Mouse (Mus musculus): ENCODE measurements around the gene Ccdc30.
"Not testable (repeated sequence)": the region's sequence is repeated elsewhere in the genome, so short reads cannot be mapped to it uniquely, and the experiment has no call there.

Gene Ccdc30

DNA sequence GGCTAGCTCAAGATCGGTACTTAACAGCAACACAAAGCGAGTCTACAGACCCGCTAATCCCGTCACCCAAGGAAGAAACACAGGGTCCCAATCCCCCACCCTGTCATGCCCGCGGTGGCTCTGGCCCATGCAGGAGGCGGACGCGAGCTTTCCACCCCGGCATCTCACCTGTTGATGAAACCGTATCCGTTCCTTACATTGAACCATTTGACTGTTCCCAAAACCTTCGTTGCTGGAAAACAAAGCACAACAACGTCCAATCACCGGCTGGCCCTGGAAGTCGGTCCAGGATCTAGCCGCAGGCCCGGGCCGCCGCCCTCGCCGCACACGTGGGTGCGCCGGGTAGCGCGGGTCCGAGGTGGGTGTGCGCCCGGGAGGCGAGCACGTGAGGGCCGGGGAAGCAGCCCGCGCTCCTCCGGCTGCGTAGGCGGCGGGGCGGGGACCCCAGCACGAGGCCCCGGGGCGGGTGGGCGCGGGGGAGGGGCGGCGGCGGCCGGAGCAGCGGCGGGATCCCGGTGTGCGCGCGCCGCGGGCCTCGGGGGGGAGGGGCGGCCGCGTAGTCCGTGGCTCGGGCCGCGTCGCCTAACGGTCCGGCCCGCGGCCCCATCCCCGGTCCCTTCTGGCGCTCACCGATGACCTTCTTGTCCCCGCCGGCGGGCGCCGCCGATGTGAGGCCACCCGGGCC, 121.6 kb downstream of the Ccdc30 start:
- H3K9me3 ChIP-seq (ENCODE audit: low read length) = no peaks in the 10 kb centered on the region
- H3K36me3 ChIP-seq (ENCODE audit: insufficient read depth, low read length) = peaks cover 48% of the 10 kb centered on the region
- H3K4me3 ChIP-seq (replicated peaks; ENCODE audit: low read length) = peak overlapping the region; percentile 97
- no peaks in the 10 kb centered on the region for H3K27me3 ChIP-seq (ENCODE audit: insufficient read depth, low read length)
- TF ChIP-seq NANOG (IDR thresholded peaks at IDR 0.05; ENCODE audit: borderline replicate concordance, low read length) (no peak), POU5F1 (IDR thresholded peaks at IDR 0.05; ENCODE audit: borderline replicate concordance, low read length) (no peak), CTCF (conservative IDR thresholded peaks at IDR 0.05; ENCODE audit: low read length) (no peak)
- H3K4me1 ChIP-seq (replicated peaks; ENCODE audit: low read depth, low read length) = peaks cover 60% of the 10 kb centered on the region

DNA sequence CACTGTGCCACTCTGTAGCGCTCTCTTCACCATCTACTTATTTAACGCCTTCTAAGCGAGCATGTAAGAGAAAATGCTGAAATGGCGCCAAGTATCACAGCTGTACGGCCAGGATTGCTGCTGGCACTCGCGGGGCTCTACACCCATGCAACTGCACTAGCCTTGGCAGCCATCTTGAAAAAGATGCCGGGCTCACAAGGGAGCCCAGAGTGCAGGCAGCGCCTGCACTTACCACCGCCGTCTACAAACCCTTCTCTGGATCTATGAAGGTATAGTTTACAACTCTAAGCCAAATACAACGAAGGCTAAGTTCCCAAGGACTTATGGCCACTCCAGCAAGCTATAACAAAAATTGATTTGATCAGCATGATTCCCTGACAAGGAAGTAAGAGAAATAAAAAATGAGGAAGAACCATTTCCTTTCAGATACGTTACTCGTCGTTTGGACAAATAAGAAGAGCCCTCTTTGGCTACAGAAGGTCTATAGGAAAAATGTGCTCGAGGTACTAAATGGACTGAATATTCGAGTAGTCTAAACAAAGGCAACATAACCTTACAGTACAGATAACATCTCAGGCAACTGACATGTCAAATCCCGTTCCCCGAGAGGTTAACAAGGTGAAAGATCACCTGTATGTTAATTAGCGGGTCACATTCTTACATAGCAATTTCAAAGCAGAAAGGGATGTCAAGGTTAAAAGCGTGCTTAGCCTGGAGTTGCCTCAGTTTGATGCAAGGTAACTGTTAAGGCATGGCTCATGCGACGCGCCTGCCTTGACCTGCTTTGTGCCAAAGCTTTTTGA, 122.3 kb downstream of the Ccdc30 start:
- Histone ChIP-seq H3K9me3 (ENCODE audit: low read length) (no peaks in the 10 kb centered on the region), H3K4me3 (replicated peaks; ENCODE audit: low read length) (peak overlapping the region; percentile 97), H3K27me3 (ENCODE audit: insufficient read depth, low read length) (no peaks in the 10 kb centered on the region), H3K36me3 (ENCODE audit: insufficient read depth, low read length) (peaks cover 56% of the 10 kb centered on the region), H3K4me1 (replicated peaks; ENCODE audit: low read depth, low read length) (peaks cover 67% of the 10 kb centered on the region)
- TF ChIP-seq CTCF (conservative IDR thresholded peaks at IDR 0.05; ENCODE audit: low read length) = no peak
- no peak for TF ChIP-seq POU5F1 (IDR thresholded peaks at IDR 0.05; ENCODE audit: borderline replicate concordance, low read length)
- TF ChIP-seq NANOG (IDR thresholded peaks at IDR 0.05; ENCODE audit: borderline replicate concordance, low read length) = no peak

- Histone ChIP-seq H3K4me3 (replicated peaks; ENCODE audit: low read length) (peak overlapping the region; percentile 97), H3K27me3 (ENCODE audit: insufficient read depth, low read length) (no peaks in the 10 kb centered on the region), H3K4me1 (replicated peaks; ENCODE audit: low read depth, low read length) (peaks cover 72% of the 10 kb centered on the region), H3K9me3 (ENCODE audit: low read length) (no peaks in the 10 kb centered on the region), H3K36me3 (ENCODE audit: insufficient read depth, low read length) (peaks cover 66% of the 10 kb centered on the region)
- TF ChIP-seq CTCF (conservative IDR thresholded peaks at IDR 0.05; ENCODE audit: low read length) (no peak), NANOG (IDR thresholded peaks at IDR 0.05; ENCODE audit: borderline replicate concordance, low read length) (peak; percentile 72)
Observed at GRCm38 (mm10) chr4:119291921-119292320, 123.4 kb downstream of the Ccdc30 start.

- Histone ChIP-seq H3K9me3 (ENCODE audit: low read length) (no peaks in the 10 kb centered on the region), H3K4me1 (replicated peaks; ENCODE audit: low read depth, low read length) (peaks cover 88% of the 10 kb centered on the region), H3K4me3 (replicated peaks; ENCODE audit: low read length) (no peak overlapping the region), H3K27me3 (ENCODE audit: insufficient read depth, low read length) (no peaks in the 10 kb centered on the region), H3K36me3 (ENCODE audit: insufficient read depth, low read length) (peaks cover 99% of the 10 kb centered on the region)
- TF ChIP-seq NANOG (IDR thresholded peaks at IDR 0.05; ENCODE audit: borderline replicate concordance, low read length) (no peak), CTCF (conservative IDR thresholded peaks at IDR 0.05; ENCODE audit: low read length) (no peak), POU5F1 (IDR thresholded peaks at IDR 0.05; ENCODE audit: borderline replicate concordance, low read length) (no peak)
Observed at GRCm38 (mm10) chr4:119285336-119285735, 130.0 kb downstream of the Ccdc30 start.

GRCm38 (mm10) chr4:119284861-119285260, 130.5 kb downstream of the Ccdc30 start:
- TF ChIP-seq NANOG (IDR thresholded peaks at IDR 0.05; ENCODE audit: borderline replicate concordance, low read length) (no peak), POU5F1 (IDR thresholded peaks at IDR 0.05; ENCODE audit: borderline replicate concordance, low read length) (no peak), CTCF (conservative IDR thresholded peaks at IDR 0.05; ENCODE audit: low read length) (no peak)
- peaks cover 99% of the 10 kb centered on the region for H3K36me3 ChIP-seq (ENCODE audit: insufficient read depth, low read length)
- no peaks in the 10 kb centered on the region for H3K27me3 ChIP-seq (ENCODE audit: insufficient read depth, low read length)
- no peak overlapping the region for H3K4me3 ChIP-seq (replicated peaks; ENCODE audit: low read length)
- H3K9me3 ChIP-seq (ENCODE audit: low read length) = no peaks in the 10 kb centered on the region
- H3K4me1 ChIP-seq (replicated peaks; ENCODE audit: low read depth, low read length) = peaks cover 88% of the 10 kb centered on the region

- H3K36me3 ChIP-seq (ENCODE audit: insufficient read depth, low read length) = peaks cover 98% of the 10 kb centered on the region
- H3K4me3 ChIP-seq (replicated peaks; ENCODE audit: low read length) = not testable (repeated sequence)
Observed at GRCm38 (mm10) chr4:119278784-119279183, 136.5 kb downstream of the Ccdc30 start.

DNA sequence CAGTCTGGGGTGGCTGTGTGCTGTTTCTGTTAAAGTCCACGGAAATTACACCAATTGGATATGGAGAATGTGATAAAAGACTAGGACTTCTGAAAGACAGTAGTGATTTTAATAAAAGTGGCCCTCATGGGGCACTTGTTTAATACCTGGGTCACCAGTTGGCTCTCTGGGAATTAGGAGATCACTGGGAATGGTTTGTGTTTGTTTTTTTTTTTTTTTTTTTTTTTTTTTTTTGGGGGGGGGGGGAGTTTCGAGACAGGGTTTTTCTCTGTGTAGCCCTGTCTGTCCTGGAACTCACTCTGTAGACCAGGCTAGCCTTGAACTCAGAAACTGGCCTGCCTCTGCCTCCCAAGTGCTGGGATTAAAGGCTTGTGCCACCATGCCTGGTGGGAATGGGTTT, 139.6 kb downstream of the Ccdc30 start:
- no peaks in the 10 kb centered on the region for H3K27me3 ChIP-seq (ENCODE audit: insufficient read depth, low read length)
- H3K36me3 ChIP-seq (ENCODE audit: insufficient read depth, low read length) = peaks cover 98% of the 10 kb centered on the region
- H3K4me3 ChIP-seq (replicated peaks; ENCODE audit: low read length) = no peak overlapping the region
- no peaks in the 10 kb centered on the region for H3K9me3 ChIP-seq (ENCODE audit: low read length)
- no peak for TF ChIP-seq NANOG (IDR thresholded peaks at IDR 0.05; ENCODE audit: borderline replicate concordance, low read length)
- H3K4me1 ChIP-seq (replicated peaks; ENCODE audit: low read depth, low read length) = peaks cover 62% of the 10 kb centered on the region

More at GRCm38 (mm10) chr4:119278784-119279183, 136.5 kb downstream of the Ccdc30 start:
- not testable (repeated sequence) for H3K27me3 ChIP-seq (ENCODE audit: insufficient read depth, low read length); H3K9me3 ChIP-seq (ENCODE audit: low read length)
- peaks cover 71% of the 10 kb centered on the region for H3K4me1 ChIP-seq (replicated peaks; ENCODE audit: low read depth, low read length)

DNA sequence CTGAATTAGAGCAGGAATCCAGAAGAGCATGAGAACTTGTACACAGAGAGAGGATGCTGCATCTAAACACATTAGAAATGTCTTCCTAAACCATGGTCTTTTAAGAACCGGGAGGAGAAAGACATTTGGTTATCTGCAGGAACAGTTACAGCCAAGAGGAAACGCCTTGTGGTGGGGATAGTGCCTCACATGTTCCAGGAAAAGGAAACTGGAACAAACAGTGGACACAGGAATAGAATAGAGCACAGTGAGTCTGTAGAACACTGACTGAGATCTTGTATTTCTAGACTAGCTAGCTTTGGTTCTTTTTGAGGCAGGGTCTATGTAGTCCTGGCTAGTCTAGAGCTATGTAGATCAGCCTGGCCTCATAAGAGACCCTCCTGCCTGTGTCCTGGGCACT, 140.1 kb downstream of the Ccdc30 start:
- H3K9me3 ChIP-seq (ENCODE audit: low read length) = no peaks in the 10 kb centered on the region
- no peak for TF ChIP-seq NANOG (IDR thresholded peaks at IDR 0.05; ENCODE audit: borderline replicate concordance, low read length)
- TF ChIP-seq CTCF (conservative IDR thresholded peaks at IDR 0.05; ENCODE audit: low read length) = no peak
- no peak overlapping the region for H3K4me3 ChIP-seq (replicated peaks; ENCODE audit: low read length)
- no peaks in the 10 kb centered on the region for H3K27me3 ChIP-seq (ENCODE audit: insufficient read depth, low read length)
- H3K4me1 ChIP-seq (replicated peaks; ENCODE audit: low read depth, low read length) = peaks cover 59% of the 10 kb centered on the region
- H3K36me3 ChIP-seq (ENCODE audit: insufficient read depth, low read length) = peaks cover 98% of the 10 kb centered on the region

DNA sequence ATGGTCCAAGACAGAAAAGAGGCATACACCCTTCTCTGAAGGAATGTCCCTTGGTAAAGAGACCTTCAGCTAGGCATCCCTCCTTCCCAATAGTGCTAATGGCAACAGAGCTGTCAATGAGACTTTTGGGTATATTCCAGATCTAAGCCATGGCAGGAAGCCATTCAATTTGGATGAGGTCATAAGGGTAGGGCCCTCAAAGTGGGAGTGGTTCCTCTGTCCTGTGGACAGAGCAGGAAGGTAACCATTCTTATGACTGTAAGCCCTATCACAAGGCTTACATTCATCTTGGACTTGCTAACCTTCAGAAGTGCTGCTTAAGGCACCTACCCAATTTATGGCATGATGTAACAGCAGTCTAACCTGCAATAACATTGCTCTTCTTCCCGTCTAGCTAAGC, 140.7 kb downstream of the Ccdc30 start:
- peaks cover 53% of the 10 kb centered on the region for H3K4me1 ChIP-seq (replicated peaks; ENCODE audit: low read depth, low read length)

More for the DNA sequence above, 140.7 kb downstream of the Ccdc30 start:
- TF ChIP-seq POU5F1 (IDR thresholded peaks at IDR 0.05; ENCODE audit: borderline replicate concordance, low read length) = no peak
- TF ChIP-seq NANOG (IDR thresholded peaks at IDR 0.05; ENCODE audit: borderline replicate concordance, low read length) = no peak
- no peak for TF ChIP-seq CTCF (conservative IDR thresholded peaks at IDR 0.05; ENCODE audit: low read length)
- no peaks in the 10 kb centered on the region for H3K9me3 ChIP-seq (ENCODE audit: low read length)
- no peaks in the 10 kb centered on the region for H3K27me3 ChIP-seq (ENCODE audit: insufficient read depth, low read length)
- H3K4me3 ChIP-seq (replicated peaks; ENCODE audit: low read length) = no peak overlapping the region
- H3K36me3 ChIP-seq (ENCODE audit: insufficient read depth, low read length) = peaks cover 92% of the 10 kb centered on the region

All from E14TG2a.4 (cell line).